Mouse (Mus musculus) megakaryocyte, embryonic 14.5 days (primary cell): ENCODE measurements around the gene F830045P16Rik.

Experiments
- FLI1 ChIP-seq: IDR thresholded peaks from 2 replicates; pipeline ENCODE4 v1.6.1; 2012; ENCODE audit warnings: low read length, inconsistent platforms, mixed read lengths
- GATA1 ChIP-seq: IDR thresholded peaks from 3 replicates; pipeline ENCODE4 v1.6.1; 2012; ENCODE audit warnings: mixed read lengths, low read length, inconsistent platforms, borderline replicate concordance

GRCm38 (mm10) chr2:129563944-129564709 is 27.7 kb upstream of the F830045P16Rik start:
- TF ChIP-seq GATA1 = no peak
- no peak for TF ChIP-seq FLI1
